Mouse (Mus musculus) myocyte (in vitro differentiated cells): ENCODE results near the gene Mroh2a.

Source experiments
- CEBPB ChIP-seq: IDR thresholded peaks from 2 replicates; pipeline ENCODE4 v1.6.1; 2011; ENCODE audit warnings: mild to moderate bottlenecking, moderate library complexity; ENCODE audit not compliant: poor library complexity, insufficient read depth, severe bottlenecking
- E2F4 ChIP-seq: IDR thresholded peaks from one replicate; pipeline ENCODE4 v1.6.1; 2011; ENCODE audit warnings: mild to moderate bottlenecking, control low read depth, moderate library complexity; ENCODE audit not compliant: insufficient read depth
- MAX ChIP-seq: IDR thresholded peaks from one replicate; pipeline ENCODE4 v1.6.1; 2011; ENCODE audit warnings: low read depth, mild to moderate bottlenecking, control low read depth
- MYOG ChIP-seq, 3 experiments: IDR thresholded peaks; one replicate each; pipeline ENCODE4 v1.6.1; 2011; ENCODE audit warnings: control low read depth in 2 of 3, low read depth in 2 of 3, mild to moderate bottlenecking in 2 of 3; ENCODE audit not compliant: insufficient read length in 2 of 3, control insufficient read depth in 1 of 3, insufficient read depth in 1 of 3
- POLR2A ChIP-seq: IDR thresholded peaks from one replicate; pipeline ENCODE4 v1.6.1; 2011; ENCODE audit warnings: low read depth, mild to moderate bottlenecking, control low read depth, moderate library complexity; ENCODE audit not compliant: insufficient read length
- POLR2AphosphoS2 ChIP-seq: IDR thresholded peaks from one replicate; pipeline ENCODE4 v1.6.1; 2011; ENCODE audit warnings: low read depth, control low read depth; ENCODE audit not compliant: insufficient read length

GRCm38 (mm10) chr1:88211812-88212211 is 15.0 kb upstream of the Mroh2a start, which contains the start of gene Ugt1a1:
- TF ChIP-seq POLR2A, result no peak
- TF ChIP-seq MAX, result no peak
- TF ChIP-seq POLR2AphosphoS2, result no peak
- TF ChIP-seq CEBPB, result no peak
- no peak for TF ChIP-seq E2F4
- TF ChIP-seq MYOG (IDR thresholded peaks at IDR 0.05; ENCODE audit: control insufficient read depth in 1 of 3, insufficient read depth in 1 of 3, insufficient read length in 2 of 3, low read depth in 2 of 3), result no peak
